Mouse (Mus musculus): Measurements from ENCODE around the gene Dusp19.

DNA sequence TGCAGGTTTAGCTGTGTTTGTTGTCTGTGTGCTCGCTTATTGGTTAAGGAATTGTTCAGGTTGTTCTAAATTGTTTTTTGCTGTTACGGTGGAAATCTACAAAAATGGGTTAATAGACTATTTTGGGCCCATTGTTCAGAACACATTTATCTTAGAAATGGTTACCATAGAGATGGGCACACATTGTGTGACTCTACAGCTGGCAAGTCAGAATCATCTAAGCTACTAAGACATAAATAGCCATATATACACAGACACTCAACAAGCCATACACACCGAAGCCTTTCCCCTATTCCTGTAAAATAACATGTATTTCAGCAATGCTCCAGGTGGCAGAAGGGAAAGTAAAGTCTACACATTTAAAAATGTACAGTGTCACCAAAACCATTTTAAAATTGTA, 17.0 kb upstream of the Dusp19 start:
- TF ChIP-seq CTCF (IDR thresholded peaks at IDR 0.05; ENCODE audit: control insufficient read depth, insufficient read depth, insufficient replicate concordance, low read depth, low read length), result no peak
- no peak for TF ChIP-seq POLR2A (IDR thresholded peaks at IDR 0.05; ENCODE audit: control insufficient read depth, low read depth, low read length)

Measured in testis, adult 2 months (tissue).